Mouse (Mus musculus) ES-CJ7 (cell line): ENCODE data around the gene Svop.

Source experiments
- DNase-seq: peaks from one replicate; pipeline ENCODE4 v3.0.0; 2011; ENCODE audit warnings: low read depth, low spot score

Svop gene

GRCm38 (mm10) chr5:113996458-113996857 is 94.9 kb downstream of the Svop start:
- no peak for DNase-seq

- peak; percentile 83 for DNase-seq
These were observed 97.6 kb downstream of the Svop start, which contains the start of gene Ssh1 for GRCm38 (mm10) chr5:113993487-113994465. Gene Ssh1, minus strand, starts transcription at chr5:113993894.

- DNase-seq = peak; percentile 57
These were observed 98.3 kb downstream of the Svop start for GRCm38 (mm10) chr5:113993031-113993486.

- DNase-seq = no peak
These were observed 99.0 kb downstream of the Svop start for GRCm38 (mm10) chr5:113992339-113992831.

GRCm38 (mm10) chr5:113991141-113991540 is 100.2 kb downstream of the Svop start:
- DNase-seq = no peak

GRCm38 (mm10) chr5:113990593-113990992 is 100.8 kb downstream of the Svop start:
- DNase-seq = no peak

GRCm38 (mm10) chr5:113989437-113990024 is 101.8 kb downstream of the Svop start:
- no peak for DNase-seq

GRCm38 (mm10) chr5:113986182-113986961 is 105.0 kb downstream of the Svop start:
- DNase-seq = no peak

GRCm38 (mm10) chr5:113985737-113986136 is 105.6 kb downstream of the Svop start:
- no peak for DNase-seq

GRCm38 (mm10) chr5:113984025-113984740 is 107.2 kb downstream of the Svop start:
- no peak for DNase-seq

- DNase-seq = no peak
These were observed 107.8 kb downstream of the Svop start for GRCm38 (mm10) chr5:113983541-113983940.

GRCm38 (mm10) chr5:113981843-113982242 is 109.5 kb downstream of the Svop start:
- no peak for DNase-seq

- DNase-seq = no peak
These were observed 110.2 kb downstream of the Svop start for GRCm38 (mm10) chr5:113981171-113981570.

- DNase-seq = no peak
These were observed 110.9 kb downstream of the Svop start for GRCm38 (mm10) chr5:113980511-113980910.

GRCm38 (mm10) chr5:113977309-113977708 is 114.1 kb downstream of the Svop start:
- DNase-seq = no peak
